Mouse (Mus musculus): ENCODE measurements around the gene E330017A01Rik.

DNA sequence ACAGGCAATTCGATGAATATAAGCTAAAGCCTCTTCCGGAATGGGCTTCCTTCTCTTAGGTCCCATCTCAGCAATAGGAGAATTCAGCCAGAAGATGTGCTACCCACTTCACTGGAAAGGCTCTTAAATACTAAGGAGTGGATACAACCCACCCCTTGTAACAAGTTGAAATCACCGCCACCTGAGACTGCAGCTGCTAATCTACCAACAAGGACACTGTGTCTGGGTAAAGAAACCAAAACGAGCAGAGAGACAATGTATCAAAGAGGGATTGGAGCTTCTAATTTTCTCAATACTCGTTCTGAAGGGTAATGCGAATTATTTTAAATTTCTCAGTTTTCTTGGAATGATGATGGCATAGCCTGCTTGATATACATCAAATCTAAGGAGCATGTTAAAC, 21.7 kb downstream of the E330017A01Rik start, which contains the start of gene Gm813:
- TF ChIP-seq CTCF (IDR thresholded peaks at IDR 0.05; ENCODE audit: borderline replicate concordance, extremely low read depth, insufficient read depth, insufficient read length) (no peak), POLR2A (IDR thresholded peaks at IDR 0.05; ENCODE audit: borderline replicate concordance, extremely low read depth, insufficient read depth, insufficient read length, poor library complexity, severe bottlenecking) (no peak)

All from brain, embryonic 14.5 days (tissue).